ENCODE assay signal across 14 mouse cellular contexts in genomic region chr3:58993619-58994018, GRCm38 (mm10).
"Had no signal": no experiment of that assay in that cellular context is flagged by ENCODE, and none has a peak within 500 bp of the region (broad histone marks: within the 10 kb centered on the region; RNA-seq: fewer than 3 reads in every experiment).

No protein-coding gene starts in this region.

- H3K27ac ChIP-seq: lung, embryonic 15.5 days; macrophage; midbrain, embryonic 13.5 days; midbrain, embryonic 15.5 days; neural tube, embryonic 12.5 days had no signal

- DNase-seq: lung, adult 2 months; lung, postnatal 14 days; lung, postnatal 36 days; right cerebral cortex, postnatal 14 days; spleen, adult 18-20 months; thymus, adult 18-20 months; thymus, postnatal 14 days; thymus, postnatal 36 days had no signal

- H3K4me3 ChIP-seq: lung, embryonic 15.5 days; megakaryocyte, embryonic 14.5 days; midbrain, embryonic 13.5 days; midbrain, embryonic 15.5 days; neural tube, embryonic 12.5 days had no signal
